Mouse (Mus musculus) lung, adult 2 months (tissue): ENCODE data around the gene Phf11b.
"Not testable (repeated sequence)": the region's sequence is repeated elsewhere in the genome, so short reads cannot be mapped to it uniquely, and the experiment has no call there.

Source experiments
- CTCF ChIP-seq: fragments of 200-500 bp; IDR thresholded peaks from 2 replicates; pipeline ENCODE4 v1.5.1; 2011; ENCODE audit warnings: mild to moderate bottlenecking, low read length, control low read depth; ENCODE audit not compliant: insufficient read depth
- POLR2A ChIP-seq: fragments of 200-500 bp; IDR thresholded peaks from 2 replicates; pipeline ENCODE4 v1.6.1; 2011; ENCODE audit warnings: low read depth, mild to moderate bottlenecking, control low read depth, low read length, borderline replicate concordance; ENCODE audit errors: extremely low read depth

- TF ChIP-seq CTCF, POLR2A: not testable (repeated sequence)
Measured at GRCm38 (mm10) chr14:59319036-59319435, 22.1 kb downstream of the Phf11b start.
